Mouse (Mus musculus) liver, adult (tissue): ENCODE data around the gene Crtap.

Experiments
- GATA4 ChIP-seq: IDR thresholded peaks from 2 replicates; pipeline ENCODE4 v1.6.1; 2014; ENCODE audit warnings: mild to moderate bottlenecking, low read length; ENCODE audit not compliant: insufficient replicate concordance

Crtap gene

DNA sequence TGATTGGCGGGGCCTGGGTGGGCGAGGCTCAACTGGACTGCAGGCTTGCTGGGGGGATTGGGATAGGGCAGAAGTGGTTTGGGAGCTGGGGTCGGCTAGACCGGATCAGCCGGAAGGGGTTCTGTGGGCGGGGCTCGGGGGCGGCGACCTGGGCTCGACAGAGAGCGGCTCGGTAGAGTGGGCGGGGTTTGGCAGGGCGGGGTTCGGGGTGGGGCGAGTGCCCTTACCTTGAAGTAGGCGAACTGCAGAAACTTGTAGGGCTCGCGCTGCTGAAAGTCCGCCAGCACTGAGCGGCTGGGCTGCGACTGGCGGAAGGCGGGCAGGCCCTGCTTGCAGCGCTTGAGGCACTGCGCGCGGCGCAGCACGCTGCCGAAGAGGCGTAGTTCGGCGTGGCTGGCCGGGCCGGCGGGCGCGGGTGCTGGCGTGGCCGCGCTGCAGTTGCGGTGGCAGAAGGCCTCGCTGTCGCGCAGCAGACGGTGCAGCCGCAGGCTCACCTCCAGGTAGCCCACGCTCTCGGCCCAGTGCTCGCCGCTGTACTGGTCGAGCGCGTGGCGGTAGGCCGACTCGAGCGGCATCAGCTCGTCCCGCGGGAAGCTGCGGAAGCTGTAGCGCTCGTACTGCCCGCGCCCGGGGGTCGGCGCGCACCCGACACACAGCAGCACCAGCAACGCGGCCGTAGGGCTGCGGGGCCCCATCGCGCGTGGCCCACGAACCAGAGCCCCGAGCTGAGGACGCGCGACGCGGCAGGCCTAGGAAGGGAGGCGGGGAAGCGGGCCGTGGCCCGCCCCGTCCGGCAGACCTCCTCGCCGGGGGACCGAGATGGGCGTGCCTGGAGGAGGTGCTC lies at the start of gene Crtap:
TSS of gene Crtap (minus strand) at position 771 of the 844 bp plus-strand sequence.
- TF ChIP-seq GATA4 = no peak

DNA sequence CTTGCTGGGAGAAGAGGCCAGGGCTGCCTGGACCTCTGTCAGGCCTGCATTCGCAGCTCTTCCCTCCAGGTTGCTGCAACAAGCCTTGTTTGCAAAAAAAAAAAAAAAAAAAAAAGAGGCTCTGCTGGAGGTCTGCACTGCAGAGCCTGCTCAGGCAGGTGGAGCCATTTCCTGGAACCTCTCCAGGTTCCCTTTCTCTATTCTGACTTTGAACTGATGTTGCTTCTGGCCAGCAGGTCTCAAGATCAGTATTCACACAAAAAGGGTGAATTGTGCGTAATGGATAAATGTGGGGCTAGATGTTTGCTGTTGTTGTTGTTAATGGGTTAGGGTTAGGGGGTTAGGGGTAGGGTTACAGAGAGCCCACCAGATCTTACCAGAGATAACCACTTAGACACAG lies 45.2 kb upstream of the Crtap start:
- TF ChIP-seq GATA4 = no peak

DNA sequence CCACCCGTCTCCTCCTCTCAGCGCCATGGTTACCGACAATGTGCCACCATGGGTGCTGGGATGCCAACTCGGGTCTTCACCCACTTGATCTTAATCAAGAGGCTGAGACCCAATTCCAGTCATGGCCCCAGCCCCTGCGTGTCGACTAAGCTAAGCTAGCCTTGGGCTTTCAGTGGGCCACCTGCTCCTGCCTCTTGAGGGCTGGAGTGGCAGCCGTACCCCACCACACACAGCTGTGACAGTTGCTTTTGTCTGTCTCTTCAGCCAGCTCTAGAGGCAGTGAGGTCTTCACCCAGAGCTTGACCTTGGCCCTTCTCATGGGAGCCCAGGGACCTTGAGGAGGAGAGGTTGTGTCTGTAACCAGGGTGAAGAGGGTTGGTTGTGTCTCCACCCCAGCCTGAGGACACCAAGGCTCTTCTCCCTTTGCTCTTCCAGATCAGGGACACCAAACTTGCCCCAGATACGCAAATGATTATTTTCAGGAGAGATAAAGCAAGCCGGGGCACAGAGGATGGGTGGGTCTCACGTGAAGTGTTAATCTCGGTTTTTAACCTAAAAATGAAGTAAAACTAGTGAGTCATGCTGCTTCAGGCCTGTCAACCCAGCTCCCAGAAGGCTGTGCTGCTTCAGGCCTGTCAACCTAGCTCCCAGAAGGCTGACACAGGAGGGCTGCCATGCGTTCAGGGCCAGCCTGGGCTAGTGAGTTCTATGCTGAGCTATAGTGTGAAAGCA lies 37.8 kb upstream of the Crtap start:
- TF ChIP-seq GATA4 = no peak

DNA sequence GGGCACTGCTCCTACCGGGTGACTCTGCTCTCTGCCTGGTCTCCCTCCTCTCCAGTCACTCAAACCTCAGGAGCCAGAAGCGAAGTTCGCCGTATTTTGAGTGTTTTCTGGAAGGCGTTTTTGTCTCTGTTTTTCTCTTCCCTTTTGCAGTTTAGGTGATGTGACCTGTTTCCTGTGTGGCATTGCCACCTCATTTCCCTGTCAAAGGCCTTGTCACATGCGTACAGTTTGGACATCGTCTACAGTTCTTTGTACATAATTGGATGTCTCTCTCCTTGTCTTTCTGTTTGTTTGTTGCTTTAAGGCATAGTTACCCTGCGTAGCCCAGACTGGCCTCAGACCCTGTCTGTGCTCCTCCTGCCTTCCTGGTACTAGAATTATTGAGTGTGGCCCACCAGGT lies 37.0 kb upstream of the Crtap start:
- TF ChIP-seq GATA4 = no peak

DNA sequence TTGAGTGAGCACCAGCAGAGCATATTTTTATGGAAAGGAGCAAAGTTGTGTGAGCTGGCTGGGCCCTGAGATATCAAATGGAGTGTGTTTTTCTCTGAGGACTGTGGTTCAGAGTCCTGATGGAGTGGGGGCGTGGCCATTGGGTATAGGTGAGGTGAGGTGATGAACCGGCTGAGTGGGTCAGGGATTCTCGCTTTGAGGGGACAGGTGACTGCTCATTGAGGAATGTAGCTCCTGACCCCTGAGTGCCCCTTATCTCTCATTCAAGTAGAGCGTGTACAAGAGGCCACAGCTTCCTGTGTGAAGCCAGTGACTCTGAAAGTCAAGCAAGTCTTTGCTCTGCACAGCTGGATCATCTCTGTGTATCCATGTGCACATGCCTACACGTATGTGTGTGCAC lies 35.7 kb upstream of the Crtap start:
- no peak for TF ChIP-seq GATA4

DNA sequence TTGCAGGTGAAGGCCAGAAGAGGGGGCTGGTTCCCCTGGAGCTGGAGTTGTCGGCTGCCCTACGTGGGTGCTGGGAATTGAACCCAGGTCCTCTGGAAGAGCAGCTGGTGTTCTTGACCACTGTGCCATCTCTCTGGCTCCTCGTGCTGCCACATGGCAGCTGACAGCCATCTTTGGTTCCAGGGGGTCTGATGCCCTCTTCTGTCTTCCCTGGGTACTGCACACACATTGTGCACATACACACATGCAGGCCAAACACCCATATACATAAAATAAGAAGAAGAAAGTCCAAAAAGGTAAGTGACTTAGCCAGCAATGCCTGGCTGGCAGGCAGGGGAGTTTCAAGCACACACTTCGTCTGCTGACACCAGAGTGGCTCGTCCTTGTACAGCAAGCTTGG lies 35.1 kb upstream of the Crtap start:
- no peak for TF ChIP-seq GATA4

DNA sequence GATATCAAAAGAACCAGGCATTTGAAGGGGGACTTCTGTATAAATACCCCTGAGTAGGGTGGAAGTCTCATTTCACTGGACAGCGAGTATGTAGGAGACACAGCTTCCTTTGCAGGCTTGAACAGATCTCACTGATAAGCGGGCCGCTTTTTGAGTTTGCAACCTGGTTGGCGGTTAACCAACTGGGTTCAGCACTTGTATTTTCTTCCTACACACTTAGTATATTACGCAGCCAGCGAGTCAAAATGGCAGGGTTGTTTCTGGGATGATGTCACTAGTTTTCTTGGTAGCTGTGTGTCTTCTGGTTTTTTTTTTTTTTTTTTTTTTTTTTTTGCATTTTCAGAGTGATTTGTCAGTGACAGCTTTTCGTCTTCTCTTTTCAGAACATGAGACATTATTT lies 31.3 kb upstream of the Crtap start:
- no peak for TF ChIP-seq GATA4

DNA sequence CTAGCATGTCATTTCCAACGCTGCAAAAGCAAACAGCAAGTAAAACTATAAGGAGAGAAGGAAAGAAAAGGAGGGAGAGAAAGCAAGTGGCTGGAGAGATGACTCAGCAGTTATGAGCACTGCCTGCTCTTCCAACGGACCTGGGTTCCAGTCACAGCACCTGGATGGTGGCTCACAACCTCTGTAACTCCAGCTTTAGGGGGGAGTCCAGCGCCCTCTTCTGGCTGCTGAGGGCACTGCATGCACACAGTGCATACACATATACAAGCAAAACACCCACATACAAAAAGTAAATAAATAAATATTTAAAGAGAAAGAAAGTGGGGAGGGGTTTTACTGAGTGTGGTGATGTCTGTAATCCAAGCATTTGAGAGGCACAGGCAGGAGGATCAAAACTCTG lies 30.6 kb upstream of the Crtap start:
- TF ChIP-seq GATA4 = no peak

DNA sequence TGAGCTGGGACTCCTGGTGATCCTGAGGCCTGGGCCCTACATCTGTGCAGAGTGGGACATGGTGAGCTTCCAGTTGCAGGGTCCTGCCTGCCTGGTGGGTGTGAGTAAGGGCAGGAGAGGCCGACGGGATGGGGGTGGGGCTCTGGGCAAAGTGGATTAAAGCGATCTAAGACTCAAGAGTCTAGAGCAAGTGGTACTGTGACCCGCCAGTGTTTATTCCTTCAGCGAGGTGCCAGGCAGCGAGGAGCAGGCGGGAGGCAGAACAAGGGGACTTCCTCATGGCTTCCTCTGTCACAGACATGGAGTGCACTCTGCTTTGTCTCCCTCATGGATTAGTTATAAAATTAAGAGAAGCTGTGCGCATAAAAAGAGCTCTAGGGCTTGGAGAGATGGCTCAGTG lies 30.0 kb upstream of the Crtap start:
- TF ChIP-seq GATA4 = no peak

DNA sequence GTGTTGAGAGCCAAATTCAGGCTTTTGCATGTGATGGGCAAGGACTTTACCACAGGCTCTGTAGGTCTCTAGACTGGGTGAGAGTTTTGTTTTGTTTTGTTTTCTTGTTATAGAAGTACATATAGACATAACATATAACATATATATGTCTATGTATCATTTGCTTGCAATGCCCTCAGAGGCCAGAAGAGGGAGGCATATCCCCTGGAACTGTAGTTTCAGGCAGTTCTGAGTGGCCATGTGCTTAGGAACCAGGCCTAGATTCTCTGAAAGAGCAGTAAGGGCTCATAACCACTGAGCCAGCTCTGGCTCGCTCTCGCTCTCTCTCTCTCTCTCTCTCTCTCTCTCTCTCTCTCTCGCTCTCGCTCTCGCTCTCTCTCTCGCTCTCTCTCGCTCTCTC lies 27.7 kb upstream of the Crtap start:
- no peak for TF ChIP-seq GATA4

DNA sequence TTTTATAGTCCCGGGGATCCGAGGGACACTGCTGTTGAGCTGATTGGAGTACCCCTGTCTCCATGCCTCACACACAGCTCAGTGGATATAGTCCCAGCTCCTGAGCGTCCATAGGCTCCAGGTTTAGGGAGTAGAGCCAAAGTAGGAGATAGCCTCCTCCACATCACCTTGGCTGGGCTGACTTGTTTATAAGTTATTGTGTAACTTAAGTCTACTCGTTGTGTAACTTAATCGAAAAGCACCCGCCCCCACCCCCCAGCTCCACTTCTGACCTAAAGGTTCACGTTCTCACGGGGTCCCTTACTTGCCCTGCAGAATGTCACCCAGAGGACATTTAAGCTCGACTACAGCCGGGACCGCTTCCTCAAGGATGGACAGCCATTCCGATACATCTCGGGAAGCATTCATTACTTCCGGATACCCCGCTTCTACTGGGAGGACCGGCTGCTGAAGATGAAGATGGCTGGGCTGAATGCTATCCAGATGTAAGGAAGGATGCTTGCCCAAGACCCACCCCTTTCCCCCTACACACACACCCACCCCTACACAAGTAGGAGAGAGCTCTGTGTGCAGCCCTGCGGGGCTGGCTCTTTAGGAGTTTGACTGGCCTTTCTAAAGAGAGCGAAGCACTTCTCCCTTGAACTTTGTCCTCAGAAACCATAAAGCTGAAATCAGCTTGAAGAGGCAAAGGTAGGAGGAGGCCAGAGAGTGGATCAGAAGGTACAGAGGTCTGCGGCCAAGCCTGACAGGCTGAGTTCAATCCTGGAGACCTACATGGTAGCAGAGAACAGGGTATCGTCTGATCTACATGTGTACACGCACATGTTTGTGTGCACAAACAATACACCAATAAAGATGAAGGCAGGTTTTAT lies 26.4 kb upstream of the Crtap start:
- TF ChIP-seq GATA4 = no peak

DNA sequence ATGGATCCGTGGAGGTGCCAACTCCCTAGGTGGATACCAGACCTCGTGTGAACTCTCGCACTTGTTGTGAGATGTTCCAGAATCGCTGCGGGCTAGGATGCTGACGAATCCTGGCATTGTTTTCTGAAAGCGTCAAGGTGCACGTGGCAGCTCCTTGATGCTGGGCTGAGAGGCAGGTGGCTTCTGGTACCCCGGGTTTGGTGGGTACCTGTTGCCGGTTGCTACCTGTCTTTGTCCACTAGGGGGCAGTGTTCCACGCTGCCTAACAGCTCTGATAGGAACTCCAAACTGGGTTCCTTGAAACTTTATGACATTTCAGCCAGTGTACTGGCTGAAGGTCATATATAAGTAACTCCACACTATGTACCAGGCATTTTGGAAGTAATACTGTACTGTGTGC lies 25.2 kb upstream of the Crtap start:
- no peak for TF ChIP-seq GATA4

DNA sequence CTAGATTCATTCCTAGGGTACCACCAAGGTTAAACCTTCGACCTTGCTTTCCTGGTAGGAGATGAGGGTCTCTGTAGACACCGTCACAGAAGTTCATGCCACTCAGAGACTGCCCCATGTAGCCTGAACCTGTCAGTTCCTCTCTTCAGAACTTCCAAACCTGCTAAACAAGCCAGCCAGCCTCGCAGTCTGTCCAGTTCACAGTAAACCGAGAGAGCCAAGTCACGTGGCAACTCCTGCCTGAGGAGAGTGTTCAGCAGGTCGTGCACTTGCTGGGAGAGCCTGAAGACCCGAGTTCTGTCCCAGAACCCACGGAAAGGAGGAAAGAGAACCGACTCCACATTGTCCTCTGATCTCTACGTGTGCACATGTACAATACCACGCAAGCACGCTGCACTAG lies 23.4 kb upstream of the Crtap start:
- TF ChIP-seq GATA4 = no peak

DNA sequence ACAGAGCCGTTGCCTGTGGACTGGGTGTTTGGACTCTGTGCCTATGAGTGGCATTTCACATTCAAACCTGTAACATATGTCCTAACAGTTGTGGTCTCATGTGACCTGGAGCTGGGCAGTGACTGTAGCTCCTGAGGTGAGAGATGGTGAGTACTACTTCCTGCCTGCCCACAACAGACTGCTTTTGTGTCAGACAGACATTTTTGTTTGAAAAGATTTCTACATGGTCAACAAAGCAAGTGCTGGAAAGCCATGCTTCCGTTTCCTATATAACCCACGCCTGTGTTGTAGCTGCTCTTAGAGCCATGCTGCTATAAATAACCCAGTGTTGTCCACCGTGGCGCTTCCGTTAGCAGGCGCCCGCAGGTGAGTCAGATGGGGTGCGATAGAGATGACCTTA lies 21.9 kb upstream of the Crtap start:
- no peak for TF ChIP-seq GATA4

DNA sequence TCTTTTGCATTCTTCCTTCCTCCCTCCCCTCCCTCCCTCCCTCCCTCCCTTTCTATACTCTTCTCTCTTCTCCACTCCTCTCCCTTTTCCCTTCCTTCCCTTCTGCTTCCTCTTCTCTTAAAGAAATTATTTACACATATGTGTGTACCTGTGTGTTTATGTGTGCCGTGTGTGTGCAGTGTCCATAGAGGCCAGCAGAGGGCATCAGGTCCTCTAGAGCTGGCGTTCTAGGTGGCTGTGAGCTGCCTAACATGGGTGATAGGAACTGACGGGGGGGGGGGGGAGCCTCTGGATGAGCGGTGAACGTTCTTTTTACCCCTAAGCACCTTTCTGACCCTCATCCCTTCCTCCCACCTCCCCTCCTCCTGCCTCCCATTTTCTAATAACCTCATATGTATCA lies 20.8 kb upstream of the Crtap start:
- no peak for TF ChIP-seq GATA4
